Mouse (Mus musculus) liver, embryonic 11.5 days (tissue): ENCODE measurements around the gene Celf5. TPM values are rescaled to one million over a fixed set of nuclear protein-coding genes. Genes with fewer than 3 reads are reported as not detected.

Experiments
- ATAC-seq: fragments of 200-750 bp; cut with Nextera tagmentation; replicated peaks from 2 replicates; pipeline ENCODE4 v1.8.0; 2017; ENCODE audit warnings: moderate number of reproducible peaks, mild to moderate bottlenecking, moderate TSS enrichment, moderate library complexity; ENCODE audit not compliant: low FRiP score
- DNase-seq: peaks from one replicate; pipeline ENCODE4 v3.0.0-alpha.2; 2017; ENCODE audit warnings: low spot score
- H3K27ac ChIP-seq: fragments of 300-500 bp; sonication (generic); 2 replicates; pipeline ENCODE4 v1.5.1; 2014; ENCODE audit warnings: mild to moderate bottlenecking, low read depth, low read length, control low read depth
- H3K27me3 ChIP-seq: fragments of 300-500 bp; sonication (generic); replicated peaks from 2 replicates; pipeline ENCODE4 v1.6.1; 2014; ENCODE audit warnings: low read length, mixed read lengths; ENCODE audit not compliant: control insufficient read depth, insufficient read depth
- H3K36me3 ChIP-seq: fragments of 300-500 bp; sonication (generic); 2 replicates; pipeline ENCODE4 v1.6.1; 2014; ENCODE audit warnings: mild to moderate bottlenecking, low read length, moderate library complexity, mixed read lengths; ENCODE audit not compliant: control insufficient read depth, insufficient read depth
- H3K4me1 ChIP-seq: fragments of 300-500 bp; sonication (generic); replicated peaks from 2 replicates; pipeline ENCODE4 v1.6.1; 2014; ENCODE audit warnings: low read length, mixed read lengths; ENCODE audit not compliant: control insufficient read depth, insufficient read depth
- H3K4me2 ChIP-seq: fragments of 300-500 bp; sonication (generic); 2 replicates; pipeline ENCODE4 v1.6.1; 2014; ENCODE audit warnings: mild to moderate bottlenecking, control low read depth, moderate library complexity
- H3K4me3 ChIP-seq: fragments of 300-500 bp; sonication (generic); 2 replicates; pipeline ENCODE4 v1.5.1; 2014; ENCODE audit warnings: low read depth, low read length, control low read depth
- H3K9ac ChIP-seq: fragments of 300-500 bp; sonication (generic); 2 replicates; pipeline ENCODE4 v1.6.1; 2014; ENCODE audit warnings: low read depth, low read length, control low read depth
- H3K9me3 ChIP-seq: fragments of 300-500 bp; sonication (generic); 2 replicates; pipeline ENCODE4 v1.6.1; 2016; ENCODE audit warnings: low read length, inconsistent platforms, mixed read lengths; ENCODE audit not compliant: control insufficient read depth
- WGBS: fragments of 180-500 bp; shearing (Covaris S2); extraction: QIAGEN DNeasy Blood & Tissue Kit; methylation state at CpG from one replicate; pipeline ENCODE4 v1.1.7; 2014; 5-methylcytosine and 5-hydroxymethylcytosine counted together
- polyA plus RNA-seq: library from polyadenylated mRNA; unstranded; fragments of >200 nt; fragmentation: Nextera tagmentation; extraction: Ambion mirVana; gene quantifications from 2 replicates; pipeline ENCODE4 v1.2.1, GENCODE M21; 2014

The Celf5 gene
- polyA plus RNA-seq, 1 experiment from 2014 or later: not detected

DNA sequence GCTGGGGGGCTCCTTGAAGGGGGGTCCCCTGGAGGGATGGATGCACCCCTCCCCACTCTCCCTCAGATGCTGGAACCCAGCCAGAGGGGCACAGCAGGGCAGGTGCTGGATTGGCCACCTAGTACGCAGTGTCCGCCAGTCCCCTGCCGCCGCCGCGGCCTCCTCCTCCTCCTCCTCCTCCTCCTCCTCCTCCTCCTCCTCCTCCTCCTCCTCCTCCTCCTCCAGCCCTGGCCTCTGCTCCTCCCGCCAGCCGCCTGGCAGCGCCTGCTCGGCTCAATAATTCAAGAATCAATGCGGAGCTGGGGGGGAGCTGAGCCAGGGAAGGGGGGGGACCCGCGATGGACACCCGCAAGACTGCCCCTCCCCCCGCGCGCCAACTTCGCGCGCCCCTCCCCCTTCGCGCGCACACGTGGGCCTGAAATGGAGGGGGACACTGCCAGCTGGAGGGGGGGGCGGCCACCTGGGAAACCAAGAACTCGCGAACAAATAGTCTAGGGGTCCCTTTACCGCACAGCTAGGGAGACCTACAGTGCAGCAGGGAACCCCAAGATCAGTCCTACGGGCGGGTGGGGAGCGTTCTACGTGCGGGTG is 56.3 kb downstream of the Celf5 start:
- H3K36me3 ChIP-seq: no peaks in the 10 kb centered on the region
- peak; percentile 34 for DNase-seq
- peak overlapping the region; percentile 54 for H3K4me2 ChIP-seq
- peak overlapping the region; percentile 45 for H3K4me3 ChIP-seq
- H3K27me3 ChIP-seq: peaks cover 62% of the 10 kb centered on the region
- H3K4me1 ChIP-seq: peaks cover 18% of the 10 kb centered on the region
- H3K9me3 ChIP-seq: no peaks in the 10 kb centered on the region
- WGBS: 3% methylated on average over 29 of the region's 33 CpGs
- peak overlapping the region; percentile 18; the same call in 1 of the 2 replicates for H3K9ac ChIP-seq
- H3K27ac ChIP-seq: no peak overlapping the region
- ATAC-seq: no peak

GRCm38 (mm10) chr10:81425236-81425850 is 57.2 kb downstream of the Celf5 start:
- Histone ChIP-seq H3K36me3 (no peaks in the 10 kb centered on the region), H3K9me3 (no peaks in the 10 kb centered on the region), H3K9ac (no peak overlapping the region), H3K4me3 (no peak overlapping the region), H3K27me3 (peaks cover 59% of the 10 kb centered on the region), H3K4me2 (peak overlapping the region; percentile 54), H3K4me1 (peaks cover 14% of the 10 kb centered on the region), H3K27ac (no peak overlapping the region)
- DNase-seq (peak; percentile 33), ATAC-seq (no peak)
- 41% methylated on average over 10 of the region's 10 CpGs for WGBS

- no peak overlapping the region for H3K9ac ChIP-seq
- no peak overlapping the region for H3K27ac ChIP-seq
- 9% methylated on average over 25 of the region's 25 CpGs for WGBS
- H3K36me3 ChIP-seq: no peaks in the 10 kb centered on the region
- ATAC-seq (0 out of 2 replicates have a peak, but pooled peaks have one; percentile 7), DNase-seq (peak; percentile 36)
- H3K27me3 ChIP-seq: peaks cover 59% of the 10 kb centered on the region
- peaks cover 14% of the 10 kb centered on the region for H3K4me1 ChIP-seq
- peak overlapping the region; percentile 21 for H3K4me2 ChIP-seq
- no peak overlapping the region for H3K4me3 ChIP-seq
- H3K9me3 ChIP-seq: no peaks in the 10 kb centered on the region
Measured at GRCm38 (mm10) chr10:81424246-81425051, 58.1 kb downstream of the Celf5 start.

- ATAC-seq (no peak), DNase-seq (no peak)
- H3K9ac ChIP-seq: no peak overlapping the region
- peaks cover 15% of the 10 kb centered on the region for H3K4me1 ChIP-seq
- no peaks in the 10 kb centered on the region for H3K9me3 ChIP-seq
- H3K36me3 ChIP-seq: no peaks in the 10 kb centered on the region
- no peak overlapping the region for H3K4me2 ChIP-seq
- H3K4me3 ChIP-seq: no peak overlapping the region
- peaks cover 59% of the 10 kb centered on the region for H3K27me3 ChIP-seq
- WGBS: 48% methylated on average over 4 of the region's 4 CpGs
- no peak overlapping the region for H3K27ac ChIP-seq
Measured at GRCm38 (mm10) chr10:81423476-81424245, 58.8 kb downstream of the Celf5 start.

- Histone ChIP-seq H3K4me1 (peaks cover 19% of the 10 kb centered on the region), H3K4me3 (no peak overlapping the region), H3K4me2 (no peak overlapping the region), H3K36me3 (no peaks in the 10 kb centered on the region), H3K27me3 (peaks cover 52% of the 10 kb centered on the region), H3K9me3 (no peaks in the 10 kb centered on the region), H3K27ac (no peak overlapping the region), H3K9ac (no peak overlapping the region)
- 76% methylated on average over 3 of the region's 3 CpGs for WGBS
- DNase-seq: no peak
- no peak for ATAC-seq
Measured at GRCm38 (mm10) chr10:81422661-81423217, 59.8 kb downstream of the Celf5 start.

DNA sequence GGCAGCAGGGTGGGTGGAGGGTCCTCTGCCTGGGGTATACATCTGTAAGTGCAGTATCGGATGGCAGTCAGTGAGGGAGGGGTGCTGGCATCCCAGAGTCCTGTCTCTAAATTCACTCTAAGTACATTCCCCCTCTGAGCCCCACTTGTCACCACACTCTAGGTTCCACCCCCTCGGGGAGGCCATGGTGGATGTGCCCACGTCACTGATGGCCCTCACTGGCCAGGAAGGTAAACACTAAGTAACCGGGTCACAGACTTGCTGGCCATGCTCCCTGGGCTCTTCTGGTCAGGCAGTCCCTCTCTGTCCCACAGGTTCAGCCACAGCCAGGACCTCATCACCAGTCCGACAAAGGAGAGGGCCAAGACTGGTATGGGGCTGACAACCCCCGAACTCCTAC is 60.3 kb downstream of the Celf5 start:
- DNase-seq (no peak), ATAC-seq (no peak)
- WGBS: 69% methylated on average over 6 of the region's 6 CpGs
- Histone ChIP-seq H3K27me3 (peaks cover 46% of the 10 kb centered on the region), H3K4me1 (peaks cover 25% of the 10 kb centered on the region), H3K27ac (no peak overlapping the region), H3K36me3 (no peaks in the 10 kb centered on the region), H3K9me3 (no peaks in the 10 kb centered on the region), H3K4me2 (no peak overlapping the region), H3K4me3 (no peak overlapping the region), H3K9ac (no peak overlapping the region; the same call in 1 of the 2 replicates)

DNA sequence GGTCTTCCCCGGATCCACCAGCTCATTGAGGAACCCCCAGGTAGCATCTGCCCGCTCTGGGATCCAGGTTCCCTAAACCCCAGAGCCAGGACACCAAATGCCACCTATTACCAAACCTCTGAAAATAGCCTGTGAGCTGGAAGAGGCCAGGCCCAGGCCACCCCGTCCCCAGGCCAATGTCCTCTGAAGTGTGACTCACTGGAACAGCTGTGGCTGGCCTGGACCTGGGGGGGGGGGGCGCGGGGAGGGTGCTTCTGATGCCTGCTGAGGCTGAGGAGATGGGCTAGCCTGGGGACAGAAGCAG is 60.8 kb downstream of the Celf5 start:
- Histone ChIP-seq H3K9ac (no peak overlapping the region), H3K27me3 (peaks cover 42% of the 10 kb centered on the region), H3K4me1 (peaks cover 29% of the 10 kb centered on the region), H3K36me3 (no peaks in the 10 kb centered on the region), H3K27ac (no peak overlapping the region), H3K9me3 (no peaks in the 10 kb centered on the region), H3K4me2 (no peak overlapping the region), H3K4me3 (no peak overlapping the region)
- 70% methylated on average over 5 of the region's 5 CpGs for WGBS
- ATAC-seq (no peak), DNase-seq (no peak)

DNA sequence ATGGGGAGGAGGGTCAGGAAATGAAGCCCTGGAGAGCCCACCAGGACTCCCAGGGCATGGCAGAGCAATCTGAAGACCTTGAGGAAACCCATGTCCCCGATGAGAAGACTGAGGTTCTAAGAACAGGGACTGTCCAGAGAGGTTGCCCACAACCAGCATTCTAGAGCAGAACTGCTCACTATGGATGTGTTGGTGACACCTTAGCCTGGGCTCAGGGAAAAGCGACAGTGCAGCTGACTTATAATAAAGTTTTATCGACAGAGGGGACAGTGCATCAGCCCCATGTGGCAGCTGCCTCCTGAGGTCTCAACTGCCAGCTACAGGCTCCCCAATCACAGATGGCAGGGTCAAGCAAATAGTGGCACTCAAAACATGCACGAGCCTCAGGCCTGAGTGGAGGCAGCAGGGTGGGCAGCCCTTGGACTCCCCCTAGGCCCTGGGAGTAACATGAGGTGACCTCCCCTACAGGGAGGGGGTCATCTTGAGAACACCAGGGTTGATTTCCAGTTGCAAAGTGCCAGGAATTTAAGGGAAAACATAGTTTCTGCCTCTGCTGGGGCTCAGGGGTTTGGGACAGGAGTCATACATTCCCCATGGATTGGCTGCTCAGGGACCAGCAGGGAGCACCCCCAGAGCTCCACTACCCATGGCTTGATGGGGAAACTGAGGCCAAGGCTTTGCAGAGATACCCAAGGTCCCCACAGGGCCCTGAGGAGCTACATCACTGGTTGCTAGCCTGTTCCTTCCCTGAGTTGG is 61.3 kb downstream of the Celf5 start:
- H3K4me3 ChIP-seq: no peak overlapping the region
- H3K4me1 ChIP-seq: peaks cover 29% of the 10 kb centered on the region
- H3K27me3 ChIP-seq: peaks cover 37% of the 10 kb centered on the region
- ATAC-seq: no peak
- WGBS: 71% methylated on average over 4 of the region's 4 CpGs
- no peaks in the 10 kb centered on the region for H3K9me3 ChIP-seq
- H3K36me3 ChIP-seq: no peaks in the 10 kb centered on the region
- no peak overlapping the region for H3K9ac ChIP-seq
- no peak for DNase-seq
- no peak overlapping the region for H3K4me2 ChIP-seq
- H3K27ac ChIP-seq: no peak overlapping the region; the same call in 1 of the 2 replicates
